Mouse (Mus musculus) MEL (cell line): ENCODE data around the gene Tmem54. TPM values are rescaled to one million over a fixed set of nuclear protein-coding genes. Genes with fewer than 3 reads are reported as not detected.
A peak's percentile ranks its signal among the peaks of the same experiment; 100 is the strongest.

Source experiments
- DNase-seq: peaks from one replicate; pipeline ENCODE4 v3.0.0; 2011; ENCODE audit warnings: low read depth, low spot score
- H3K27ac ChIP-seq: 2 replicates; pipeline ENCODE4 v1.5.1; 2012; ENCODE audit warnings: low read depth, mild to moderate bottlenecking, control low read depth, low read length, moderate library complexity; ENCODE audit not compliant: control insufficient read depth
- H3K27me3 ChIP-seq, 2 experiments: fragments of 150-350 bp in 1 of 2; sonication (generic) in 1 of 2; 2 replicates each; pipeline ENCODE4 v1.6.1; 2012; ENCODE audit warnings: low read length in 2 of 2, mild to moderate bottlenecking in 2 of 2, improper control_type of control experiment in 1 of 2, moderate library complexity in 1 of 2; ENCODE audit not compliant: insufficient read depth in 2 of 2, control insufficient read depth in 1 of 2
- H3K36me3 ChIP-seq, 2 experiments: 2 replicates each; pipeline ENCODE4 v1.6.1; 2012 to 2014; ENCODE audit warnings: low read length in 2 of 2, improper control_type of control experiment in 1 of 2, inconsistent platforms in 1 of 2, mild to moderate bottlenecking in 1 of 2; ENCODE audit not compliant: insufficient read depth in 2 of 2, control insufficient read depth in 1 of 2
- H3K4me1 ChIP-seq, 2 experiments: fragments of 150-350 bp in 1 of 2; sonication (generic) in 1 of 2; 2 replicates each; pipeline ENCODE4 v1.6.1; 2012; ENCODE audit warnings: low read length in 2 of 2, improper control_type of control experiment in 1 of 2, mild to moderate bottlenecking in 1 of 2; ENCODE audit not compliant: insufficient read depth in 2 of 2, control insufficient read depth in 1 of 2
- H3K4me3 ChIP-seq, 2 experiments: fragments of 150-350 bp in 1 of 2; sonication (generic) in 1 of 2; 2 replicates each; pipeline ENCODE4 v1.5.1; 2012; ENCODE audit warnings: low read depth in 2 of 2, low read length in 2 of 2, mild to moderate bottlenecking in 2 of 2, moderate library complexity in 2 of 2, control low read depth in 1 of 2, improper control_type of control experiment in 1 of 2; ENCODE audit not compliant: control insufficient read depth in 1 of 2, insufficient read depth in 1 of 2
- H3K79me2 ChIP-seq: 2 replicates; pipeline ENCODE4 v1.6.1; 2012; ENCODE audit warnings: mild to moderate bottlenecking, low read length, moderate library complexity; ENCODE audit not compliant: control insufficient read depth, poor library complexity, insufficient read depth
- H3K9ac ChIP-seq: 2 replicates; pipeline ENCODE4 v1.6.1; 2012; ENCODE audit warnings: low read depth, mild to moderate bottlenecking, control low read depth, low read length, moderate library complexity; ENCODE audit not compliant: control insufficient read depth, poor library complexity, severe bottlenecking
- H3K9me3 ChIP-seq: fragments of 150-350 bp; sonication (generic); replicated peaks from 2 replicates; pipeline ENCODE4 v1.6.1; 2012; ENCODE audit warnings: mild to moderate bottlenecking, low read length, improper control_type of control experiment, moderate library complexity; ENCODE audit not compliant: insufficient read depth
- CHD1 ChIP-seq: IDR thresholded peaks from 2 replicates; pipeline ENCODE4 v1.6.1; 2012; ENCODE audit warnings: low read depth, mild to moderate bottlenecking, inconsistent platforms, low read length, improper control_type of control experiment
- CTCF ChIP-seq, 3 experiments: IDR thresholded peaks in 2 of 3; conservative IDR thresholded peaks in 1 of 3; 2 replicates each; pipeline ENCODE4 v1.5.1; 2011 to 2012; ENCODE audit warnings: low read length in 3 of 3, low read depth in 2 of 3, mild to moderate bottlenecking in 2 of 3, improper control_type of control experiment in 1 of 3, inconsistent platforms in 1 of 3, mixed read lengths in 1 of 3, moderate library complexity in 1 of 3; ENCODE audit not compliant: control insufficient read depth in 1 of 3, insufficient read depth in 1 of 3, poor library complexity in 1 of 3, severe bottlenecking in 1 of 3
- EP300 ChIP-seq, 2 experiments: IDR thresholded peaks; 2 replicates each; pipeline ENCODE4 v1.6.1; 2011; ENCODE audit warnings: improper control_type of control experiment in 2 of 2, low read length in 2 of 2, low read depth in 1 of 2, mild to moderate bottlenecking in 1 of 2
- KAT2A ChIP-seq: conservative IDR thresholded peaks from 2 replicates; pipeline ENCODE4 v1.6.1; 2012; ENCODE audit warnings: low read depth, low read length, improper control_type of control experiment, inconsistent platforms
- MAZ ChIP-seq: IDR thresholded peaks from 2 replicates; pipeline ENCODE4 v1.6.1; 2012; ENCODE audit warnings: low read depth, mild to moderate bottlenecking, inconsistent platforms, low read length, improper control_type of control experiment
- NELFE ChIP-seq: IDR thresholded peaks from 2 replicates; pipeline ENCODE4 v1.6.1; 2011; ENCODE audit warnings: low read depth, low read length, improper control_type of control experiment
- POLR2A ChIP-seq, 2 experiments: IDR thresholded peaks; 2 replicates each; pipeline ENCODE4 v1.6.1; 2011 to 2012; ENCODE audit warnings: low read length in 2 of 2, mild to moderate bottlenecking in 2 of 2, control low read depth in 1 of 2, improper control_type of control experiment in 1 of 2, low read depth in 1 of 2, moderate library complexity in 1 of 2; ENCODE audit not compliant: control insufficient read depth in 1 of 2, insufficient read depth in 1 of 2, poor library complexity in 1 of 2
- RAD21 ChIP-seq: IDR thresholded peaks from 2 replicates; pipeline ENCODE4 v1.6.1; 2011; ENCODE audit warnings: mild to moderate bottlenecking, low read depth, low read length, improper control_type of control experiment
- TAL1 ChIP-seq: IDR thresholded peaks from 2 replicates; pipeline ENCODE4 v1.6.1; 2012; ENCODE audit warnings: mild to moderate bottlenecking, inconsistent platforms, low read length, moderate library complexity, mixed read lengths
- TBP ChIP-seq: IDR thresholded peaks from 2 replicates; pipeline ENCODE4 v1.8.0; 2011; ENCODE audit warnings: low read depth, low read length, improper control_type of control experiment
- TCF12 ChIP-seq: IDR thresholded peaks from 2 replicates; pipeline ENCODE4 v1.6.1; 2014; ENCODE audit warnings: low read depth, mild to moderate bottlenecking, inconsistent platforms, low read length, improper control_type of control experiment, moderate library complexity
- USF1 ChIP-seq: IDR thresholded peaks from 2 replicates; pipeline ENCODE4 v1.6.1; 2014; ENCODE audit warnings: low read depth, mild to moderate bottlenecking, inconsistent platforms, low read length, improper control_type of control experiment, moderate library complexity
- USF2 ChIP-seq, 2 experiments: IDR thresholded peaks; 2 replicates each; pipeline ENCODE4 v1.6.1; 2011 to 2012; ENCODE audit warnings: improper control_type of control experiment in 2 of 2, low read length in 2 of 2, borderline replicate concordance in 1 of 2, inconsistent platforms in 1 of 2, low read depth in 1 of 2, mild to moderate bottlenecking in 1 of 2; ENCODE audit not compliant: insufficient read depth in 1 of 2
- ZKSCAN1 ChIP-seq: IDR thresholded peaks from 2 replicates; pipeline ENCODE4 v1.6.1; 2012; ENCODE audit warnings: low read depth, mild to moderate bottlenecking, inconsistent platforms, low read length, improper control_type of control experiment, moderate library complexity
- ZMIZ1 ChIP-seq: IDR thresholded peaks from 2 replicates; pipeline ENCODE4 v1.6.1; 2012; ENCODE audit warnings: low read depth, mild to moderate bottlenecking, inconsistent platforms, low read length, improper control_type of control experiment, moderate library complexity
- polyA plus RNA-seq, 2 experiments: library from polyadenylated mRNA; stranded (reverse) in 1 of 2; unstranded in 1 of 2; fragments of >175 nt in 1 of 2; fragments of >200 nt in 1 of 2; gene quantifications; 2 replicates each; pipeline versions ENCODE4 v1.2.1 to v1.2.4; 2012; ENCODE audit warnings: low replicate concordance in 2 of 2, low read depth in 1 of 2; ENCODE audit not compliant: insufficient read length in 2 of 2, insufficient read depth in 1 of 2, missing spikeins in 1 of 2
- total RNA-seq: library from RNA; depleted of rRNA; stranded (reverse); fragments of 300-350 nt; gene quantifications from 2 replicates; pipeline ENCODE4 v1.2.3, GENCODE M21; 2012

Gene Tmem54
- total and polyA plus RNA-seq, 3 experiments: not detected

DNA sequence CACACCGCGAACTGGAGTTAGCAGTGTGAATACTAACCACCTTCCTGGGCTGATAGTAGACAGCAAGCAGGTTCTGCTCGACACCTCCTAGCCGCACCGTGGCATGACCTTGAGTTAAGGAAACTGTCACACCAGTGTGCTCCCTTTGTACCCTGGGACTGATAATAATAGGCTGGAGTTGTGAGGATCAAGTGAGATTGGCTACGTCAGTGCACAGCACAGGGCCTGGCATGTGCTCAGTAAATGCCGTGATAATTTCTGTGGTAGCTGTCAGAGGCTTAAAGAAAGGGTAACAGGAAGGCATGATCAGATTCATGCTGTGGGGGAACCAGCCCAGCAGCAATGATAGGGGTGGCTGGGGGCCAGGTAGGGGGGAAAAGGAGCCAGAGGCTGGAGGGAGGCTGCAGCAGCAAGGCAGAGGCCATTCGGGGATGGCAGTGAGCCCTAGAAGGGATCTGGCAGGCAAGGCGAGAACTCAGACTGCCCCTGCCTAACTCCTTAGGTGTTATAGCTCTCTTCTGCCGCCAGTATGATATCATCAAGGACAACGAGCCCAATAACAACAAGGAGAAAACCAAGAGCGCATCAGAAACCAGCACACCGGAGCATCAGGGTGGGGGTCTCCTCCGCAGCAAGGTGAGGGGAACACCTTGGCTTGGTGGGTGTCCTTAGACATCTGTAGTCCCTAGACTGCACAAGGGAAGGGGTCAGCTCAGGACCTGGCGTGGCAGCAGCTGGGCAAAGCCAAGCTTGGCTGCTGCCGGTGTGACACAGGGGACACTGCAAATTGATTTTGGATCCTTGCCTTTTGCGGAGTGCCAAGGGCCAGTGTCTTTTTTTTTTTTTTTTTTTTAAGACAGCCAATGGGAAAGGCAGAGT, 36.5 kb downstream of the Tmem54 start (continued):
- TF ChIP-seq USF1: no peak
- TF ChIP-seq CHD1: no peak
- no peak for TF ChIP-seq CTCF (IDR thresholded peaks at IDR 0.05 in 2 of 3, conservative IDR thresholded peaks at IDR 0.05 in 1 of 3; ENCODE audit: control insufficient read depth in 1 of 3, insufficient read depth in 1 of 3, low read depth in 2 of 3, low read length in 3 of 3, poor library complexity in 1 of 3, severe bottlenecking in 1 of 3)
- TF ChIP-seq POLR2A (IDR thresholded peaks at IDR 0.05; ENCODE audit: control insufficient read depth in 1 of 2, insufficient read depth in 1 of 2, low read depth in 1 of 2, low read length in 2 of 2, poor library complexity in 1 of 2): no peak; a peak in 1 of 4 replicates
- no peak for TF ChIP-seq USF2 (IDR thresholded peaks at IDR 0.05; ENCODE audit: borderline replicate concordance in 1 of 2, insufficient read depth in 1 of 2, low read depth in 1 of 2, low read length in 2 of 2)

- no peaks in the 10 kb centered on the region for H3K79me2 ChIP-seq
- no peak overlapping the region for H3K4me3 ChIP-seq
- no peaks in the 10 kb centered on the region for H3K27me3 ChIP-seq
- H3K9ac ChIP-seq: no peak overlapping the region; the same call in 1 of the 2 replicates
- peaks cover 0 to 50% of the 10 kb centered on the region in 2 experiments; a peak in 2 of 4 replicates for H3K36me3 ChIP-seq
- DNase-seq: peak; percentile 74
- H3K4me1 ChIP-seq: peaks cover 33 to 54% of the 10 kb centered on the region in 2 experiments
- H3K27ac ChIP-seq: peak overlapping the region; percentile 82
- TF ChIP-seq POLR2A (IDR thresholded peaks at IDR 0.05; ENCODE audit: control insufficient read depth in 1 of 2, insufficient read depth in 1 of 2, low read depth in 1 of 2, low read length in 2 of 2, poor library complexity in 1 of 2): no peak
- TF ChIP-seq EP300 (IDR thresholded peaks at IDR 0.05; ENCODE audit: low read depth in 1 of 2, low read length in 2 of 2): 0 out of 4 replicates have a peak, but pooled peaks of 1 of the 2 experiments have one; percentile 12
- TF ChIP-seq USF1: no peak
- no peak for TF ChIP-seq NELFE
- no peak for TF ChIP-seq MAZ
- no peaks in the 10 kb centered on the region for H3K9me3 ChIP-seq
These were observed 37.2 kb downstream of the Tmem54 start for GRCm38 (mm10) chr4:129142439-129143045.

DNA sequence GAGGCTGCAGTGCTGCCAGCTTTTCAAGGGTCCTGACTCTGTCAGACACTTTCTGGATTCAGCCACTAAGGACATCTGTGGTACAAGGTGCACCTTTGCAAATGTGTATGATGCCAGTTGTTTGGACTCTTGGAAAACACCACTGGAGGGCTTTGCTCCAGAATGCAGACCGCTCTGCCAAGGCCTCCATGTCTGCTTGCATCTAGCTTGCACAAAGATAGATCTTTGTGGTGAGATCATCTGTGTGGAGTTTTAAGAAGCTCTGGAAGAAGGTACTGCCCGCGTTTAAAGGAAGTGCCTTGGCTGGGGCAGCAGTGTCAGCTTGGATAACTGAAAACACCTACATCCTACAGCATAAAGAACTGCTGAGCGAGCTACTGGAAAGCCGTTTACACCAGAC, 38.2 kb downstream of the Tmem54 start:
- Histone ChIP-seq H3K9me3 (no peaks in the 10 kb centered on the region), H3K36me3 (peaks cover 0 to 42% of the 10 kb centered on the region in 2 experiments; a peak in 2 of 4 replicates), H3K27ac (no peak overlapping the region), H3K4me3 (no peak overlapping the region)
- DNase-seq: no peak
- TF ChIP-seq TAL1 (no peak), ZKSCAN1 (no peak), ZMIZ1 (no peak), KAT2A (no peak), RAD21 (no peak), EP300 (IDR thresholded peaks at IDR 0.05; ENCODE audit: low read depth in 1 of 2, low read length in 2 of 2) (no peak), CTCF (IDR thresholded peaks at IDR 0.05 in 2 of 3, conservative IDR thresholded peaks at IDR 0.05 in 1 of 3; ENCODE audit: control insufficient read depth in 1 of 3, insufficient read depth in 1 of 3, low read depth in 2 of 3, low read length in 3 of 3, poor library complexity in 1 of 3, severe bottlenecking in 1 of 3) (no peak), TCF12 (no peak), TBP (no peak)
- TF ChIP-seq, all 39 proteins: peak for 0
- Histone ChIP-seq H3K4me1 (peaks cover 29 to 44% of the 10 kb centered on the region in 2 experiments), H3K27me3 (no peaks in the 10 kb centered on the region), H3K9ac (no peak overlapping the region), H3K79me2 (no peaks in the 10 kb centered on the region)
